Mouse (Mus musculus): ENCODE data around the gene Tmco3.

DNA sequence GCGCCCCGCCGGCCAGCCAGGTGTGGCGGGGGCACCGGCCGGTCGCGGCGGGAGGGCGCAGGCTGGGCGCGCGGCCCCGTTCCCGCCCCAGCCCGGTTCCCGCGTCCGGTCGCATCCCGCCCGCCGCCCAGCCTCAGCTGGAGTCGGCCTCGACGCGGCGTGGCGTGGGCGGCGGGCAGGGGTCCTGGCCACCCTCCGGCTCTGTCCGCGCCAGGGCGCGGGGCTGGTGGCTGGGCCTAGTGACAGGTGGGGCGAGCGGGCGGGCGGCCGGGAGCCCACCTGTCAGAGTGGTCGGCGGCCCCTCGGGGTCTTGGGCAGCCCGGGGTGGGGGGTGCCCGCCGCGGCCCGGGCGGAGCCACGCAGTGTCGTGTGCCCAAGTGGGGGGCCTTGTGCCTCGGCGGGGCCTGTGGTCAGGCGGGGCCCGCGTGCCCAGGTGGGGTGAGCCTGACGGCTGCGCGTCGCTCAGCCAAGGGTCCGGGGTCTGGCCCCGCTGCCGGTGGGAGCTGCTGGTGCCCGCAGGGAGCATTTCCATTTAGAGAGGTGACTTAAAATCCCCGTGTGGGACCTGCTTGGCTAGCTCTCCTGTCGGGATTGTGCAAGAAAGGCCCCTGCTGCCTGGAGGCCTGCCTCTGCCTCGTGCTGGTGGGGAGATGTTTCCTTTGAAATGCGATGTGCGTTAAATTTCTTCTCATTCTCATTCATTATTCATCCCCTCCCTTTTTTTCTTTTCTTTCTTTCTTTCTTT is 51.1 kb downstream of the Tmco3 start:
- no peak for TF ChIP-seq POLR2A (IDR thresholded peaks at IDR 0.05; ENCODE audit: low read depth, low read length)
- TF ChIP-seq CTCF (IDR thresholded peaks at IDR 0.05; ENCODE audit: borderline replicate concordance, insufficient read depth, low read length): no peak
